Mouse (Mus musculus) ES-E14 (cell line): ENCODE data around the gene Malrd1.

Experiments
- CHD2 ChIP-seq: IDR thresholded peaks from 2 replicates; pipeline ENCODE4 v1.6.1; 2014; ENCODE audit warnings: mild to moderate bottlenecking, low read depth, low read length, inconsistent platforms
- HCFC1 ChIP-seq: IDR thresholded peaks from 2 replicates; pipeline ENCODE4 v1.6.1; 2012; ENCODE audit warnings: low read length, inconsistent platforms, borderline replicate concordance; ENCODE audit not compliant: insufficient read depth
- ZC3H11A ChIP-seq: IDR thresholded peaks from 2 replicates; pipeline ENCODE4 v1.6.1; 2012; ENCODE audit warnings: low read depth, mild to moderate bottlenecking, inconsistent platforms, low read length, borderline replicate concordance
- ZNF384 ChIP-seq: IDR thresholded peaks from 2 replicates; pipeline ENCODE4 v1.6.1; 2012; ENCODE audit warnings: low read depth, low read length, inconsistent platforms

GRCm38 (mm10) chr2:15635761-15636160, 109.5 kb downstream of the Malrd1 start:
- no peak for TF ChIP-seq CHD2
- TF ChIP-seq ZC3H11A: no peak
- no peak for TF ChIP-seq HCFC1
- no peak for TF ChIP-seq ZNF384
